Mouse (Mus musculus) ES-E14 (cell line): Measurements from ENCODE around the gene Agps.

Experiments
- CHD2 ChIP-seq: IDR thresholded peaks from 2 replicates; pipeline ENCODE4 v1.6.1; 2014; ENCODE audit warnings: mild to moderate bottlenecking, low read depth, low read length, inconsistent platforms
- HCFC1 ChIP-seq: IDR thresholded peaks from 2 replicates; pipeline ENCODE4 v1.6.1; 2012; ENCODE audit warnings: low read length, inconsistent platforms, borderline replicate concordance; ENCODE audit not compliant: insufficient read depth
- MAFK ChIP-seq: IDR thresholded peaks from 2 replicates; pipeline ENCODE4 v1.6.1; 2014; ENCODE audit warnings: mild to moderate bottlenecking, low read depth, low read length, inconsistent platforms; ENCODE audit not compliant: insufficient read depth
- ZC3H11A ChIP-seq: IDR thresholded peaks from 2 replicates; pipeline ENCODE4 v1.6.1; 2012; ENCODE audit warnings: low read depth, mild to moderate bottlenecking, inconsistent platforms, low read length, borderline replicate concordance

DNA sequence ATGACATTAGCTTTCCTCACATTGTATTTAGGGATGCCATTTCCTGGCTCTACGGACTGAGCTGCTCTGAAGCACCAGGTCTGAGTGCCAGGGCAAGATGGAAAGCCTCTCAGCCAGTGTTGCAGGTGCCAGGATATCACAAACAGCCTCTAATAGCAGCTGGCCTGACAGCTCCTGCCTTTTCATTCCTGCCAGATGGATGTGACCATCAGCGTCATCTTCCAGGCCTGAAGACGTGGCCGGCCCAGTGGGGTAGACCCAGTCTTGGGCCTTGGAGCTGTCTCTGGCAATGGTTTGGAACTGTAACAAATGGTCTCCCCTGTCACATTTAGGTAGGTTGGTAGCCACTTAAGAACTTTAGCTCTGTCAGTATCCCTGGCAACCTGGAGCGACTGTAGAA lies 121.3 kb downstream of the Agps start:
- TF ChIP-seq MAFK (no peak), ZC3H11A (no peak), HCFC1 (no peak), CHD2 (no peak)
